Mouse (Mus musculus) left cerebral cortex, postnatal 25 days (tissue): ENCODE data around the gene Adssl1. TPM values are rescaled to one million over a fixed set of nuclear protein-coding genes. Genes with fewer than 3 reads are reported as not detected.

ENCODE experiments used
- DNase-seq, 2 experiments: peaks; one replicate each; pipeline ENCODE4 v3.0.0; 2022; ENCODE audit warnings: low spot score in 2 of 2, mixed read lengths in 1 of 2
- intact Hi-C: fragments of 180-260 bp; cut with DNase I; formaldehyde crosslinking; loops from one replicate; pipeline ENCODE4 v1.15.1; 2025
- total RNA-seq, 2 experiments: library from RNA; stranded (reverse); gene quantifications; 2 replicates each; pipeline ENCODE4 v1.2.3; 2021

Gene Adssl1
- total RNA-seq, 2 experiments from 2014 or later: 16.4 to 18.2 TPM

- intact Hi-C loops: loop anchor here (1.0 to 2.0 kb wide), 2 partner anchors 23 to 42 kb away; no protein-coding TSS in a partner anchor
- peak; percentile 62 to 84 for DNase-seq
Measured at GRCm38 (mm10) chr12:112617898-112618380, 1.9 kb upstream of the Adssl1 start.

- intact Hi-C loops: loop anchor here (1.0 kb wide), 1 partner anchor 43 kb away; no protein-coding TSS in a partner anchor
- DNase-seq: no peak
Measured at GRCm38 (mm10) chr12:112618981-112619685, 712 bp upstream of the Adssl1 start.

GRCm38 (mm10) chr12:112620354-112621061 is 663 bp downstream of the Adssl1 start:
- no peak for DNase-seq
- intact Hi-C loops: loop anchor here (5.0 to 10.0 kb wide), 2 partner anchors 123 to 476 kb away; partner anchors contain the start of gene Kif26a

GRCm38 (mm10) chr12:112621900-112622299 is 2.1 kb downstream of the Adssl1 start:
- no peak for DNase-seq
- intact Hi-C loops: loop anchor here (5.0 to 10.0 kb wide), 2 partner anchors 125 to 477 kb away; partner anchors contain the start of gene Kif26a

GRCm38 (mm10) chr12:112623742-112624141 is 3.9 kb downstream of the Adssl1 start:
- intact Hi-C loops: loop anchor here (1.0 to 10.0 kb wide), 3 partner anchors 71 to 479 kb away; partner anchors contain the start of gene Kif26a
- peak; percentile 40 to 60 for DNase-seq

- no peak for DNase-seq
- intact Hi-C loops: loop anchor here (10.0 kb wide), 1 partner anchor 481 kb away; the partner anchor contains the start of gene Kif26a
Measured at GRCm38 (mm10) chr12:112625700-112626099, 5.9 kb downstream of the Adssl1 start.

- DNase-seq: no peak
- intact Hi-C loops: loop anchor here (10.0 kb wide), 1 partner anchor 482 kb away; the partner anchor contains the start of gene Kif26a
Measured at GRCm38 (mm10) chr12:112626455-112626854, 6.6 kb downstream of the Adssl1 start.

GRCm38 (mm10) chr12:112627097-112627881 is 7.4 kb downstream of the Adssl1 start:
- intact Hi-C loops: loop anchor here (10.0 kb wide), 1 partner anchor 482 kb away; the partner anchor contains the start of gene Kif26a
- DNase-seq: no peak

- intact Hi-C loops: loop anchor here (10.0 kb wide), 1 partner anchor 483 kb away; the partner anchor contains the start of gene Kif26a
- no peak for DNase-seq
Measured at GRCm38 (mm10) chr12:112628197-112628596, 8.4 kb downstream of the Adssl1 start.

- peak; percentile 42 to 55 for DNase-seq
- intact Hi-C loops: loop anchor here (10.0 kb wide), 1 partner anchor 484 kb away; the partner anchor contains the start of gene Kif26a
Measured at GRCm38 (mm10) chr12:112628928-112629721, 9.3 kb downstream of the Adssl1 start.

GRCm38 (mm10) chr12:112630029-112630428 is 10.2 kb downstream of the Adssl1 start:
- DNase-seq: no peak
- intact Hi-C loops: no loop called here

GRCm38 (mm10) chr12:112630796-112631195 is 11.0 kb downstream of the Adssl1 start:
- intact Hi-C loops: no loop called here
- no peak for DNase-seq

- DNase-seq: no peak
- intact Hi-C loops: no loop called here
Measured at GRCm38 (mm10) chr12:112631472-112631871, 11.6 kb downstream of the Adssl1 start.

- intact Hi-C loops: no loop called here
- DNase-seq: no peak
Measured at GRCm38 (mm10) chr12:112632084-112632777, 12.4 kb downstream of the Adssl1 start.

- intact Hi-C loops: no loop called here
- DNase-seq: no peak
Measured at GRCm38 (mm10) chr12:112632907-112633306, 13.1 kb downstream of the Adssl1 start.

- intact Hi-C loops: no loop called here
- no peak for DNase-seq
Measured at GRCm38 (mm10) chr12:112633686-112634085, 13.8 kb downstream of the Adssl1 start.

- intact Hi-C loops: no loop called here
- no peak for DNase-seq
Measured at GRCm38 (mm10) chr12:112639526-112639925, 19.7 kb downstream of the Adssl1 start.

GRCm38 (mm10) chr12:112643126-112643525 is 23.3 kb downstream of the Adssl1 start:
- intact Hi-C loops: no loop called here
- no peak for DNase-seq
